Mouse (Mus musculus): ENCODE measurements around the gene Olfr1301. TPM values are rescaled to one million over a fixed set of nuclear protein-coding genes. Genes with fewer than 3 reads are reported as not detected.

The Olfr1301 gene
- not detected in 2 replicates for polyA plus RNA-seq (2012; ENCODE audit: insufficient read depth, insufficient read length, low replicate concordance, missing spikeins)

DNA sequence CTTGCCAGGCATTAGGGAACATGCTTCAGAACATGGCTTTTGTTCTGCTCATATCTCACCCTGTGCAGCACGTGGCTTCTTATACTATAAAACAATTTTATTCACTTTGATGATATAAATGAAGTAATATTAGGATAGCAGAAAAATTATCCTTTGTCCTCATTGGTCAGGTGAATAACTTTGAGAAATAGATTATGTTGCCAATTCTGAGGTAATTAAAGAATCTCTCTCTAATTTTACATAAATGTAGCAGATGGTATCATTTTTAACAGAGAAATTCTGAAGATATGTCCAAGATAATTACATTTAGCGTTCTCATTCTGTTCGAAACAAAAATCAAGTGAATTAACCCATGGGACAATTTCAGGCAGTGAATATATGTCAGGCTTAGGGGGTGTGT, at the start of gene Olfr1301:
Gene Olfr1301 (plus strand): TSS at position 301 of the 400 bp plus-strand sequence.
- Histone ChIP-seq H3K4me3 (ENCODE audit: insufficient read depth, low read depth, low read length) (no peak within 1 kb of the TSS), H3K4me1 (ENCODE audit: control insufficient read depth, insufficient read depth, low read length) (no peaks in the 10 kb centered on the region), H3K27ac (ENCODE audit: insufficient read depth, low read depth, low read length) (no peak within 1 kb of the TSS)
- WGBS, result 83% methylated on average over 3 of the region's 3 CpGs
- TF ChIP-seq POLR2A (IDR thresholded peaks at IDR 0.05; ENCODE audit: insufficient read depth, low read depth, low read length), result no peak
- no peak for TF ChIP-seq CTCF (IDR thresholded peaks at IDR 0.05; ENCODE audit: insufficient read depth, low read depth, low read length)

DNA sequence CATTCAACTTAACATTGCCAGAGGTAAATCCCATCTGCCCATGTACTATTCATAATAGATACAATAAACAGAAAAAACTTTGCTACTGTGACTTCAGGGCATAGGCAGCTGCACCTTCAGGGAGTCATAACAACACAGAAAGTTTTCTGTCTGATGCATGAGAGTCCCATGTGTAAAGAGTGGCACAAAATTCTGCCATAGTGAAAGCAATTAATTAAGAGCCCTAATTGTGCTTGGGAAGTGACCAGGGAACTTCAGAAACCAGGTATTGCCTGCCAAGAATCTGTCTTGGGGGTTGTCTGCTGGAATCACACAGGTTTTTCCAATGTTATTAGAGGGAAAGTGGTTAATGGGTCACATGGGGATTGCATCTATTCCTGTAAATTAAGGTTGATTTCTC, 24.1 kb upstream of the Olfr1301 start:
- Histone ChIP-seq H3K4me3 (ENCODE audit: insufficient read depth, low read depth, low read length) (no peak overlapping the region), H3K27ac (ENCODE audit: insufficient read depth, low read depth, low read length) (no peak overlapping the region), H3K4me1 (ENCODE audit: control insufficient read depth, insufficient read depth, low read length) (no peaks in the 10 kb centered on the region)
- TF ChIP-seq POLR2A (IDR thresholded peaks at IDR 0.05; ENCODE audit: insufficient read depth, low read depth, low read length) (no peak), CTCF (IDR thresholded peaks at IDR 0.05; ENCODE audit: insufficient read depth, low read depth, low read length) (no peak)

DNA sequence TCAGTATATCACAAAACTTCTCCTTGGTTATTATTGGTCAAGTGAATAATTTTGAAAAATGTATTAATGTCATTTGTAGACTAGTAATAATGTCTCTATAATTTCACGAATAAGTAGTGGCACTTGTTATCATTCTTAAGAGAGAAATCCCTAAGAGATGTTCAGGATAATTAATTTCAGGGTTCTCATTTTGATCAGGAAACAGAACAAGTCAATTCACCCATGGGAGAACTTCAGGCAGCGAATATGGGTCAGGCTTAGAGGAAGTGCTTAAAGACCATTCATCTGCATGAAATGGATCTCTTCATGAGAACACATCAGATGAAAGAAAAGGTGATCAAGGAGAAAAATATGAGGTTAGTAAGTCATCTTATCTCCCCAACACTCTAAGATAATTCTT, 26.3 kb downstream of the Olfr1301 start, which contains the start of gene Olfr1302:
Gene Olfr1302 (plus strand): TSS at position 301 of the 400 bp plus-strand sequence.
- Histone ChIP-seq H3K27ac (ENCODE audit: insufficient read depth, low read depth, low read length) (no peak within 1 kb of the TSS), H3K4me1 (ENCODE audit: control insufficient read depth, insufficient read depth, low read length) (no peaks in the 10 kb centered on the region), H3K4me3 (ENCODE audit: insufficient read depth, low read depth, low read length) (no peak within 1 kb of the TSS)
- no peak for TF ChIP-seq POLR2A (IDR thresholded peaks at IDR 0.05; ENCODE audit: insufficient read depth, low read depth, low read length)
- no peak for TF ChIP-seq CTCF (IDR thresholded peaks at IDR 0.05; ENCODE audit: insufficient read depth, low read depth, low read length)
- 82% methylated on average over 2 of the region's 2 CpGs for WGBS

Other genes with a start within 250 kb of the Olfr1301 start
- gene Olfr1293-ps, start 225.8 kb upstream of the Olfr1301 start, polyA plus RNA-seq (2012; ENCODE audit: insufficient read depth, insufficient read length, low replicate concordance, missing spikeins), result not detected in 2 replicates
- not detected in 2 replicates for gene Olfr1294, start 210.7 kb upstream of the Olfr1301 start, polyA plus RNA-seq (2012; ENCODE audit: insufficient read depth, insufficient read length, low replicate concordance, missing spikeins)
- gene Olfr1295, start 181.3 kb upstream of the Olfr1301 start, polyA plus RNA-seq (2012; ENCODE audit: insufficient read depth, insufficient read length, low replicate concordance, missing spikeins), result not detected in 2 replicates
- not detected in 2 replicates for gene Olfr1297, start 124.5 kb upstream of the Olfr1301 start, polyA plus RNA-seq (2012; ENCODE audit: insufficient read depth, insufficient read length, low replicate concordance, missing spikeins)
- gene Olfr1298, start 101.8 kb upstream of the Olfr1301 start, polyA plus RNA-seq (2012; ENCODE audit: insufficient read depth, insufficient read length, low replicate concordance, missing spikeins), result not detected in 2 replicates
- gene Olfr1299, start 89.6 kb upstream of the Olfr1301 start, polyA plus RNA-seq (2012; ENCODE audit: insufficient read depth, insufficient read length, low replicate concordance, missing spikeins), result not detected in 2 replicates
- gene Olfr1302, start 26.4 kb downstream of the Olfr1301 start, polyA plus RNA-seq (2012; ENCODE audit: insufficient read depth, insufficient read length, low replicate concordance, missing spikeins), result not detected in 2 replicates
- not detected in 2 replicates for gene Olfr1303, start 69.3 kb downstream of the Olfr1301 start, polyA plus RNA-seq (2012; ENCODE audit: insufficient read depth, insufficient read length, low replicate concordance, missing spikeins)
- gene Olfr1305, start 126.1 kb downstream of the Olfr1301 start, polyA plus RNA-seq (2012; ENCODE audit: insufficient read depth, insufficient read length, low replicate concordance, missing spikeins), result not detected in 2 replicates
- not detected in 2 replicates for gene Olfr1306, start 165.3 kb downstream of the Olfr1301 start, polyA plus RNA-seq (2012; ENCODE audit: insufficient read depth, insufficient read length, low replicate concordance, missing spikeins)
- gene Olfr1307, start 198.4 kb downstream of the Olfr1301 start, polyA plus RNA-seq (2012; ENCODE audit: insufficient read depth, insufficient read length, low replicate concordance, missing spikeins), result not detected in 2 replicates
- not detected in 2 replicates for gene Olfr1308, start 213.9 kb downstream of the Olfr1301 start, polyA plus RNA-seq (2012; ENCODE audit: insufficient read depth, insufficient read length, low replicate concordance, missing spikeins)
- not detected in 2 replicates for gene Olfr1309, start 239.3 kb downstream of the Olfr1301 start, polyA plus RNA-seq (2012; ENCODE audit: insufficient read depth, insufficient read length, low replicate concordance, missing spikeins)

Data from olfactory bulb, adult 2 months (tissue).